In the genomic region with DNA sequence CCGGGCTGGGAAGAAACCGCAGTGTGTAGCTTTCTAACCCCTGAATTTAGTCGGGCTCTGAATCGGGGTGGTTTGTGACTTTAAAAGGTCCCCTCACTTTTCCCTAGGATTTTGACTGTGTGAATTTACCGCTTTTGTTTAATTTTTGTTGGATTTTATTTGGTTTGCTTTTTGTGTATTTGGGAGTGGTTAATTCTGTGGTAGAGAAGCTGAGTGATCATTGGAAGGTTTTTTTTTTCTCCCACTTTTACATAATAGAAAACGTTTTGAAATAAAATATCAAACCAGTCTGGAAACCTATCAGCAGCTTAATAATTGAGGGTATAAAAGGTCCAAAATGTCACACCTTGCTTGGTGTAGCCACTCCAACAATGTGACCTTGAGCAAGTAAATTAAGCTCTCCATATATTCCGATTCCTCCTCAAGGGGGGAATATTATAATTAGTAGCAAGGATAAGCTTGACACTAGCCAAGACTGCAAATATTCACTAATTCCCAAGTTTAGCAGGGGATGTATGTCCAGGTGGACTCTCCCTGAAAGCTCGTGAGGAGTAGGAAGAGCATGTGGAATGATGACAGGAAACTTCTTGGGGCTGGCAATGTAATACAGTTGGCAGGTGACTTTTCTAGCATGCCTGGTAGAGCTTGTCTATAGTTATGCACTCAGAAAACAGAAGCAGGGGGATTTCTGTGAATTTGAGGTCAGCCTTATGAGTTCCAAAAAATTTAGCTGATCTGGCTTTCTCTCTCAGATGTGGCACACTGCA, we compare ENCODE assay signal across 8 mouse cellular contexts. TPM values are rescaled to one million over a fixed set of nuclear protein-coding genes. Genes with fewer than 3 reads are reported as not detected.
DNase-seq lines count a peak whose midpoint lies in the region; ATAC-seq and TF ChIP-seq lines count a peak whose summit lies in the region.

No protein-coding gene starts in this region.

- peaks cover 3% of the 10 kb centered on the region; the same call in 1 of the 2 replicates for H3K4me1 ChIP-seq in cortical plate, adult 2 months (ENCODE audit: control insufficient read depth, insufficient read depth, low read length)
- peaks cover 25% of the 10 kb centered on the region for H3K4me1 ChIP-seq in hindbrain, embryonic 16.5 days (ENCODE audit: control insufficient read depth, insufficient read depth, low read depth, low read length)
- no peaks in the 10 kb centered on the region for H3K4me1 ChIP-seq in midbrain, postnatal 0 days (ENCODE audit: insufficient read depth, low read length)

- no peak for TF ChIP-seq CTCF in left cerebral cortex, adult 2 months (IDR thresholded peaks at IDR 0.05)
- TF ChIP-seq CTCF in cortical plate, adult 2 months (IDR thresholded peaks at IDR 0.05; ENCODE audit: extremely low read depth, insufficient read depth, low read length) = no peak
- no peak for TF ChIP-seq CTCF in midbrain, postnatal 0 days (IDR thresholded peaks at IDR 0.05)

- H3K4me2 ChIP-seq in hindbrain, embryonic 16.5 days (ENCODE audit: low read length) = peak overlapping the region; percentile 54
- H3K4me2 ChIP-seq in midbrain, postnatal 0 days (ENCODE audit: low read depth, low read length, poor library complexity, severe bottlenecking) = peak overlapping the region; percentile 45

- no peak for ATAC-seq in hindbrain, embryonic 16.5 days
- no peak for ATAC-seq in midbrain, postnatal 0 days (ENCODE audit: low FRiP score)

- H3K27me3 ChIP-seq in hindbrain, embryonic 16.5 days (replicated peaks; ENCODE audit: control insufficient read depth, insufficient read depth, low read length) = no peaks in the 10 kb centered on the region
- H3K27me3 ChIP-seq in midbrain, postnatal 0 days (ENCODE audit: insufficient read depth, low read length) = no peaks in the 10 kb centered on the region

- no peaks in the 10 kb centered on the region for H3K9me3 ChIP-seq in hindbrain, embryonic 16.5 days (ENCODE audit: control insufficient read depth, low read length)
- H3K9me3 ChIP-seq in midbrain, postnatal 0 days (ENCODE audit: low read length) = no peaks in the 10 kb centered on the region

- intact Hi-C loops in left cerebral cortex, adult 2 months (cut with DNase I) = loop anchor here (1.0 to 5.0 kb wide), 3 partner anchors 15 to 98 kb away; partner anchors contain the start of gene Phf20
- intact Hi-C loops in left cerebral cortex, postnatal 10 days (cut with DNase I) = no loop called here

- no peak for DNase-seq in left cerebral cortex, adult 2 months (ENCODE audit: extremely low spot score in 1 of 2, low spot score in 2 of 2)
- DNase-seq in left cerebral cortex, adult 9 months (ENCODE audit: low spot score in 2 of 2) = no peak
- no peak for DNase-seq in midbrain, postnatal 0 days (ENCODE audit: low spot score)
- DNase-seq in left cerebral cortex, postnatal 10 days (ENCODE audit: extremely low spot score in 1 of 2, low spot score in 2 of 2) = no peak
- DNase-seq in frontal cortex, postnatal 10 days (ENCODE audit: low spot score in 2 of 2) = no peak
- no peak for DNase-seq in thymus, postnatal 4 days

- H3K4me3 ChIP-seq in left cerebral cortex, adult 2 months = peak overlapping the region; percentile 66
- peak overlapping the region; percentile 69 for H3K4me3 ChIP-seq in cortical plate, adult 2 months (ENCODE audit: insufficient read depth, low read length)
- peak overlapping the region; percentile 48 for H3K4me3 ChIP-seq in hindbrain, embryonic 16.5 days (ENCODE audit: low read length)
- H3K4me3 ChIP-seq in midbrain, postnatal 0 days (ENCODE audit: low read depth, low read length) = peak overlapping the region; percentile 100

- peak overlapping the region; percentile 71 for H3K9ac ChIP-seq in hindbrain, embryonic 16.5 days (ENCODE audit: low read depth, low read length)
- H3K9ac ChIP-seq in midbrain, postnatal 0 days (replicated peaks; ENCODE audit: low read length, poor library complexity, severe bottlenecking) = peak overlapping the region; percentile 44

- no peak for TF ChIP-seq POLR2A in cortical plate, adult 2 months (IDR thresholded peaks at IDR 0.05; ENCODE audit: extremely low read depth, insufficient read depth, low read length)

- peaks cover 4% of the 10 kb centered on the region for H3K36me3 ChIP-seq in hindbrain, embryonic 16.5 days (ENCODE audit: control insufficient read depth, insufficient read depth, low read length)
- peaks cover 6% of the 10 kb centered on the region; the same call in 1 of the 2 replicates for H3K36me3 ChIP-seq in midbrain, postnatal 0 days (ENCODE audit: insufficient read depth, low read length)

- peak overlapping the region; percentile 97 for H3K27ac ChIP-seq in left cerebral cortex, adult 2 months
- peak overlapping the region; percentile 87 for H3K27ac ChIP-seq in cortical plate, adult 2 months (ENCODE audit: insufficient read depth, low read length)
- H3K27ac ChIP-seq in hindbrain, embryonic 16.5 days (ENCODE audit: low read depth, low read length) = peak overlapping the region; percentile 89
- H3K27ac ChIP-seq in midbrain, postnatal 0 days (ENCODE audit: low read depth, low read length) = peak overlapping the region; percentile 80

- 10% methylated on average over 8 of the region's 8 CpGs for WGBS in hindbrain, embryonic 16.5 days
- WGBS in midbrain, postnatal 0 days = 6% methylated on average over 8 of the region's 8 CpGs

RNA-seq across cellular contexts. Expression of gene Rbm39, which starts 1.0 kb away (rescaled TPM):
- total RNA-seq in left cerebral cortex, adult 2 months (2021) = 100 to 1,000 TPM; 286 to 301 TPM
- 131 and 146 TPM in 2 replicates for polyA plus RNA-seq in cortical plate, adult 2 months (2012; rRNA removed)
- 369 and 377 TPM in 2 replicates for polyA plus RNA-seq in hindbrain, embryonic 16.5 days (2015; fragmentation: Nextera tagmentation; extraction: Ambion mirVana)
- 234 and 372 TPM in 2 replicates for total RNA-seq in midbrain, postnatal 0 days (2014; rRNA removed)
- 387 and 466 TPM in 2 replicates for polyA plus RNA-seq in midbrain, postnatal 0 days (2015; fragmentation: Nextera tagmentation; extraction: Ambion mirVana)
- 100 to 1,000 TPM; 273 to 301 TPM for total RNA-seq in left cerebral cortex, postnatal 10 days (2021)

RNA-seq across cellular contexts. Expression of gene Phf20, which starts 15.3 kb away (rescaled TPM):
- total RNA-seq in left cerebral cortex, adult 2 months (2021) = 10 to 100 TPM; 82.7 to 85.6 TPM
- polyA plus RNA-seq in cortical plate, adult 2 months (2012; rRNA removed) = 29.2 and 30.5 TPM in 2 replicates
- polyA plus RNA-seq in hindbrain, embryonic 16.5 days (2015; fragmentation: Nextera tagmentation; extraction: Ambion mirVana) = 111 and 117 TPM in 2 replicates
- total RNA-seq in midbrain, postnatal 0 days (2014; rRNA removed) = 27.6 and 37.4 TPM in 2 replicates
- polyA plus RNA-seq in midbrain, postnatal 0 days (2015; fragmentation: Nextera tagmentation; extraction: Ambion mirVana) = 108 and 116 TPM in 2 replicates
- total RNA-seq in left cerebral cortex, postnatal 10 days (2021) = 10 to 100 TPM; 66.0 to 66.6 TPM

RNA-seq across cellular contexts. Expression of gene Nfs1, which starts 37.0 kb away (rescaled TPM):
- 10 to 100 TPM; 36.3 to 42.0 TPM for total RNA-seq in left cerebral cortex, adult 2 months (2021)
- polyA plus RNA-seq in cortical plate, adult 2 months (2012; rRNA removed) = 54.9 and 55.9 TPM in 2 replicates
- 37.7 and 39.9 TPM in 2 replicates for polyA plus RNA-seq in hindbrain, embryonic 16.5 days (2015; fragmentation: Nextera tagmentation; extraction: Ambion mirVana)
- total RNA-seq in midbrain, postnatal 0 days (2014; rRNA removed) = 34.5 and 40.3 TPM in 2 replicates
- 34.9 and 38.5 TPM in 2 replicates for polyA plus RNA-seq in midbrain, postnatal 0 days (2015; fragmentation: Nextera tagmentation; extraction: Ambion mirVana)
- 10 to 100 TPM; 30.7 to 31.5 TPM for total RNA-seq in left cerebral cortex, postnatal 10 days (2021)

RNA-seq across cellular contexts. Expression of gene Romo1, which starts 37.2 kb away (rescaled TPM):
- total RNA-seq in left cerebral cortex, adult 2 months (2021) = 100 to 1,000 TPM; 142 to 153 TPM
- polyA plus RNA-seq in cortical plate, adult 2 months (2012; rRNA removed) = 247 and 260 TPM in 2 replicates
- polyA plus RNA-seq in hindbrain, embryonic 16.5 days (2015; fragmentation: Nextera tagmentation; extraction: Ambion mirVana) = 393 and 432 TPM in 2 replicates
- total RNA-seq in midbrain, postnatal 0 days (2014; rRNA removed) = 89.4 and 107 TPM in 2 replicates
- 521 and 552 TPM in 2 replicates for polyA plus RNA-seq in midbrain, postnatal 0 days (2015; fragmentation: Nextera tagmentation; extraction: Ambion mirVana)
- 100 to 1,000 TPM; 216 to 223 TPM for total RNA-seq in left cerebral cortex, postnatal 10 days (2021)

RNA-seq across cellular contexts. Expression of gene Gm28036, which starts 54.1 kb away (rescaled TPM):
- total RNA-seq in left cerebral cortex, adult 2 months (2021) = 10 to 100 TPM; 17.5 to 17.7 TPM
- 2.2 and 5.6 TPM in 2 replicates for polyA plus RNA-seq in cortical plate, adult 2 months (2012; rRNA removed)
- polyA plus RNA-seq in hindbrain, embryonic 16.5 days (2015; fragmentation: Nextera tagmentation; extraction: Ambion mirVana) = 15.5 and 19.5 TPM in 2 replicates
- total RNA-seq in midbrain, postnatal 0 days (2014; rRNA removed) = 54.1 and 56.8 TPM in 2 replicates
- 10.1 and 10.8 TPM in 2 replicates for polyA plus RNA-seq in midbrain, postnatal 0 days (2015; fragmentation: Nextera tagmentation; extraction: Ambion mirVana)
- total RNA-seq in left cerebral cortex, postnatal 10 days (2021) = 10 to 100 TPM; 23.4 to 28.0 TPM

Comparison
In these comparisons a context has a peak if more than half of its experiments do, and no peak if none do; other contexts are left out.
1. H3K4me3 ChIP-seq: peak in every context shown above with its lines; median percentile 100 in midbrain, postnatal 0 days; 69 in cortical plate, adult 2 months; 66 in left cerebral cortex, adult 2 months; 48 in hindbrain, embryonic 16.5 days.